Mouse (Mus musculus) heart, postnatal 14 days (tissue): ENCODE data around the gene Tef. TPM values are rescaled to one million over a fixed set of nuclear protein-coding genes. Genes with fewer than 3 reads are reported as not detected.

ENCODE experiments used
- DNase-seq, 2 experiments: peaks; one replicate each; pipeline ENCODE4 v3.0.0; 2021 to 2022
- intact Hi-C: fragments of 180-260 bp; cut with DNase I; formaldehyde crosslinking; loops from one replicate; pipeline ENCODE4 v1.15.1; 2025
- long read RNA-seq, 2 experiments: library from polyadenylated mRNA; stranded (forward); transcript quantifications; one replicate each; pipeline ENCODE4 v2.0.0; 2021
- total RNA-seq, 2 experiments: library from RNA; stranded (reverse); gene quantifications; 2 replicates each; pipeline ENCODE4 v1.2.3; 2021

Gene Tef
- total RNA-seq = 10 to 100 TPM; 69.3 to 93.0 TPM
- long read RNA-seq, experiment 1, full-length matches to known transcripts = 44 of 62 reads
- long read RNA-seq, experiment 1, partial matches to known transcripts = 18 of 62 reads
- long read RNA-seq, experiment 1, other reads (novel, unspliced or antisense) = 0 of 62 reads
- long read RNA-seq, experiment 2, full-length matches to known transcripts = 53 of 76 reads
- long read RNA-seq, experiment 2, partial matches to known transcripts = 3 of 76 reads
- long read RNA-seq, experiment 2, other reads (novel, unspliced or antisense) = 20 of 76 reads

GRCm38 (mm10) chr15:81802001-81802890, at the start of gene Tef:
Gene Tef, plus strand, starts transcription at chr15:81802421.
- intact Hi-C loops = no loop called here

GRCm38 (mm10) chr15:81753669-81754068, 48.6 kb upstream of the Tef start:
- intact Hi-C loops = no loop called here

More at GRCm38 (mm10) chr15:81802001-81802890, at the start of gene Tef:
- DNase-seq = peak; percentile 100

GRCm38 (mm10) chr15:81758701-81759100, 43.5 kb upstream of the Tef start:
- intact Hi-C loops = no loop called here
- DNase-seq = no peak

More at GRCm38 (mm10) chr15:81753669-81754068, 48.6 kb upstream of the Tef start:
- no peak for DNase-seq

- intact Hi-C loops = no loop called here
- DNase-seq = no peak
These were observed 42.7 kb upstream of the Tef start for GRCm38 (mm10) chr15:81759542-81759941.

GRCm38 (mm10) chr15:81760361-81761079, 41.7 kb upstream of the Tef start:
- intact Hi-C loops = no loop called here

GRCm38 (mm10) chr15:81761381-81761780, 40.8 kb upstream of the Tef start:
- no peak for DNase-seq
- intact Hi-C loops = no loop called here

More at GRCm38 (mm10) chr15:81760361-81761079, 41.7 kb upstream of the Tef start:
- no peak for DNase-seq

GRCm38 (mm10) chr15:81761959-81762358, 40.3 kb upstream of the Tef start:
- intact Hi-C loops = no loop called here
- DNase-seq = no peak

GRCm38 (mm10) chr15:81764573-81764972, 37.6 kb upstream of the Tef start:
- intact Hi-C loops = no loop called here

GRCm38 (mm10) chr15:81765651-81766050, 36.6 kb upstream of the Tef start:
- intact Hi-C loops = no loop called here
- no peak for DNase-seq

More at GRCm38 (mm10) chr15:81764573-81764972, 37.6 kb upstream of the Tef start:
- DNase-seq = no peak

- no peak for DNase-seq
- intact Hi-C loops = no loop called here
These were observed 35.8 kb upstream of the Tef start for GRCm38 (mm10) chr15:81766439-81766838.

- intact Hi-C loops = no loop called here
- no peak for DNase-seq
These were observed 33.2 kb upstream of the Tef start for GRCm38 (mm10) chr15:81769037-81769436.

GRCm38 (mm10) chr15:81772431-81773120, 29.6 kb upstream of the Tef start:
- intact Hi-C loops = no loop called here
- peak; percentile 19 to 30 for DNase-seq

GRCm38 (mm10) chr15:81774505-81775171, 27.6 kb upstream of the Tef start:
- intact Hi-C loops = no loop called here
- DNase-seq = peak; percentile 51 to 63

GRCm38 (mm10) chr15:81776631-81777422, 25.4 kb upstream of the Tef start:
- no peak for DNase-seq
- intact Hi-C loops = no loop called here

- DNase-seq = no peak
- intact Hi-C loops = no loop called here
These were observed 20.4 kb upstream of the Tef start for GRCm38 (mm10) chr15:81781816-81782215.

GRCm38 (mm10) chr15:81784762-81785161, 17.5 kb upstream of the Tef start:
- intact Hi-C loops = no loop called here
- DNase-seq = no peak

GRCm38 (mm10) chr15:81785701-81786100, 16.5 kb upstream of the Tef start:
- intact Hi-C loops = no loop called here
- no peak for DNase-seq

- no peak for DNase-seq
- intact Hi-C loops = no loop called here
These were observed 14.7 kb upstream of the Tef start for GRCm38 (mm10) chr15:81787525-81787924.

GRCm38 (mm10) chr15:81792444-81792843, 9.8 kb upstream of the Tef start:
- intact Hi-C loops = no loop called here

More at GRCm38 (mm10) chr15:81792444-81792843, 9.8 kb upstream of the Tef start:
- no peak for DNase-seq
